In genomic region chr5:150020851-150021250, GRCm38 (mm10) we compare ENCODE assay signal across 9 mouse cellular contexts. TPM values are rescaled to one million over a fixed set of nuclear protein-coding genes. Genes with fewer than 3 reads are reported as not detected.
DNase-seq lines count a peak whose midpoint lies in the region; ATAC-seq and TF ChIP-seq lines count a peak whose summit lies in the region.
"Had no signal": no experiment of that assay in that cellular context is flagged by ENCODE, and none has a peak within 500 bp of the region (broad histone marks: within the 10 kb centered on the region; RNA-seq: fewer than 3 reads in every experiment).

No protein-coding gene starts in this region.

- no peak overlapping the region for H3K9ac ChIP-seq in liver, embryonic 13.5 days
- no peak overlapping the region for H3K9ac ChIP-seq in neural tube, embryonic 13.5 days
- H3K9ac ChIP-seq: embryonic facial prominence, embryonic 13.5 days had no signal

- H3K27ac ChIP-seq in bone marrow macrophage, adult 2 months (ENCODE audit: insufficient read depth, low read depth, low read length): no peak overlapping the region
- H3K27ac ChIP-seq in embryonic fibroblast, embryonic 13.5 days (ENCODE audit: insufficient read depth, low read length): no peak overlapping the region
- no peak overlapping the region for H3K27ac ChIP-seq in liver, embryonic 13.5 days
- no peak overlapping the region for H3K27ac ChIP-seq in neural tube, embryonic 13.5 days (replicated peaks)
- H3K27ac ChIP-seq: embryonic facial prominence, embryonic 13.5 days had no signal

- no peak for ATAC-seq in liver, embryonic 13.5 days (ENCODE audit: low read depth)
- ATAC-seq in neural tube, embryonic 13.5 days (ENCODE audit: low read depth): peak; percentile 80

- no peak overlapping the region for H3K4me3 ChIP-seq in bone marrow macrophage, adult 2 months (ENCODE audit: insufficient read depth, low read length)
- H3K4me3 ChIP-seq in embryonic fibroblast, embryonic 13.5 days (ENCODE audit: insufficient read depth, low read length): no peak overlapping the region
- H3K4me3 ChIP-seq in liver, embryonic 13.5 days (replicated peaks): no peak overlapping the region
- no peak overlapping the region for H3K4me3 ChIP-seq in neural tube, embryonic 13.5 days
- H3K4me3 ChIP-seq: embryonic facial prominence, embryonic 13.5 days had no signal

- H3K4me2 ChIP-seq in liver, embryonic 13.5 days: no peak overlapping the region
- 0 out of 2 replicates have a peak overlapping the region, but pooled peaks have one; percentile 11 for H3K4me2 ChIP-seq in neural tube, embryonic 13.5 days
- H3K4me2 ChIP-seq: embryonic facial prominence, embryonic 13.5 days had no signal

- no peaks in the 10 kb centered on the region for H3K4me1 ChIP-seq in bone marrow macrophage, adult 2 months (ENCODE audit: control insufficient read depth, insufficient read depth, low read length)
- no peaks in the 10 kb centered on the region for H3K4me1 ChIP-seq in embryonic fibroblast, embryonic 13.5 days (ENCODE audit: control insufficient read depth, insufficient read depth, low read length)
- H3K4me1 ChIP-seq in liver, embryonic 13.5 days (replicated peaks): no peaks in the 10 kb centered on the region
- H3K4me1 ChIP-seq in neural tube, embryonic 13.5 days (replicated peaks): peaks cover 10% of the 10 kb centered on the region; the same call in 1 of the 2 replicates

- intact Hi-C loops in heart, postnatal 14 days (cut with DNase I): loop anchor here (1.0 to 10.0 kb wide), 3 partner anchors 160 to 306 kb away; no protein-coding TSS in a partner anchor

- 7% methylated on average over 6 of the region's 6 CpGs for WGBS in liver, embryonic 13.5 days (ENCODE audit: insufficient replicate concordance)
- 3% methylated on average over 6 of the region's 6 CpGs for WGBS in neural tube, embryonic 13.5 days

- H3K27me3 ChIP-seq in liver, embryonic 13.5 days: no peaks in the 10 kb centered on the region
- H3K27me3 ChIP-seq in neural tube, embryonic 13.5 days: 0 out of 2 replicates have a peak, but pooled peaks cover 6% of the 10 kb centered on the region

- H3K36me3 ChIP-seq in liver, embryonic 13.5 days: no peaks in the 10 kb centered on the region
- no peaks in the 10 kb centered on the region for H3K36me3 ChIP-seq in neural tube, embryonic 13.5 days
- H3K36me3 ChIP-seq: embryonic facial prominence, embryonic 13.5 days had no signal

- peak; percentile 11 for DNase-seq in CD4-positive helper T cell, adult 2 months (ENCODE audit: low read depth, low spot score)
- DNase-seq in heart, postnatal 14 days: peak; percentile 79 to 88
- DNase-seq in kidney, postnatal 36 days: peak; percentile 76 to 89
- peak; percentile 15 for DNase-seq in liver, embryonic 13.5 days
- peak; percentile 4 to 5 for DNase-seq in thymus, adult 18-20 months

- TF ChIP-seq POLR2A in bone marrow macrophage, adult 2 months (IDR thresholded peaks at IDR 0.05; ENCODE audit: borderline replicate concordance, low read depth, low read length): no peak
- TF ChIP-seq POLR2A in embryonic fibroblast, embryonic 13.5 days (IDR thresholded peaks at IDR 0.05; ENCODE audit: low read depth, low read length): no peak

- TF ChIP-seq CTCF in bone marrow macrophage, adult 2 months (IDR thresholded peaks at IDR 0.05; ENCODE audit: low read depth, low read length): peak; percentile 68
- peak; percentile 86 for TF ChIP-seq CTCF in embryonic fibroblast, embryonic 13.5 days (IDR thresholded peaks at IDR 0.05; ENCODE audit: borderline replicate concordance, insufficient read depth, low read length)

- H3K9me3 ChIP-seq in liver, embryonic 13.5 days (replicated peaks): peaks cover 3% of the 10 kb centered on the region; the same call in 1 of the 2 replicates
- peaks cover 5% of the 10 kb centered on the region; the same call in 1 of the 2 replicates for H3K9me3 ChIP-seq in neural tube, embryonic 13.5 days
- H3K9me3 ChIP-seq: embryonic facial prominence, embryonic 13.5 days had no signal

RNA-seq across cellular contexts. Expression of gene Rxfp2, which starts 2.4 kb away (rescaled TPM):
- not detected in 2 replicates for polyA plus RNA-seq in bone marrow macrophage, adult 2 months (2012; ENCODE audit: insufficient read depth, insufficient read length, missing spikeins)
- not detected in 2 replicates for polyA plus RNA-seq in embryonic fibroblast, embryonic 13.5 days (2011; ENCODE audit: insufficient read length, low read depth, missing spikeins)
- not detected for total RNA-seq in heart, postnatal 14 days (2021)
- 0.06 TPM in 1 of 2 replicates, not detected in the other for polyA plus RNA-seq in liver, embryonic 13.5 days (2015; fragmentation: Nextera tagmentation; extraction: Ambion mirVana)
- 0.64 and 1.1 TPM in 2 replicates for polyA plus RNA-seq in neural tube, embryonic 13.5 days (2015; fragmentation: Nextera tagmentation; extraction: Ambion mirVana)

Comparison
In these comparisons a context has a peak if more than half of its experiments do, and no peak if none do; other contexts are left out.
1. DNase-seq: peak in every context shown above with its lines; median percentile 84 in heart, postnatal 14 days; 82 in kidney, postnatal 36 days; 15 in liver, embryonic 13.5 days; 11 in CD4-positive helper T cell, adult 2 months; 4 in thymus, adult 18-20 months.